Mouse (Mus musculus) heart, adult 2 months (tissue): ENCODE results near the gene Glis1. TPM values are rescaled to one million over a fixed set of nuclear protein-coding genes. Genes with fewer than 3 reads are reported as not detected.

Experiments
- DNase-seq, 2 experiments: peaks; one replicate each; pipeline ENCODE4 v3.0.0; 2021
- H3K27ac ChIP-seq: fragments of 200-600 bp; 2 replicates; pipeline ENCODE4 v1.8.1; 2022
- H3K27me3 ChIP-seq: fragments of 200-500 bp; 2 replicates; pipeline ENCODE4 v1.6.1; 2012; ENCODE audit warnings: mild to moderate bottlenecking, low read length, inconsistent platforms, mixed read lengths; ENCODE audit not compliant: control insufficient read depth, insufficient read depth
- H3K36me3 ChIP-seq: fragments of 200-500 bp; 2 replicates; pipeline ENCODE4 v1.6.1; 2012; ENCODE audit warnings: low read length, inconsistent platforms; ENCODE audit not compliant: control insufficient read depth, insufficient read depth
- H3K4me1 ChIP-seq: fragments of 200-500 bp; 2 replicates; pipeline ENCODE4 v1.6.1; 2011; ENCODE audit warnings: low read length; ENCODE audit not compliant: control insufficient read depth, insufficient read depth
- H3K4me3 ChIP-seq: fragments of 200-600 bp; 2 replicates; pipeline ENCODE4 v1.8.1; 2022
- H3K79me2 ChIP-seq: fragments of 200-500 bp; replicated peaks from 2 replicates; pipeline ENCODE4 v1.6.1; 2012; ENCODE audit warnings: mild to moderate bottlenecking, inconsistent platforms, low read length, moderate library complexity, mixed read lengths; ENCODE audit not compliant: control insufficient read depth, insufficient read depth
- H3K9ac ChIP-seq: fragments of 200-500 bp; 2 replicates; pipeline ENCODE4 v1.6.1; 2012; ENCODE audit warnings: low read depth, mild to moderate bottlenecking, control low read depth, inconsistent platforms, low read length, mixed read lengths
- CTCF ChIP-seq: fragments of 200-600 bp; IDR thresholded peaks from 2 replicates; pipeline ENCODE4 v1.8.1; 2022; ENCODE audit warnings: antibody characterized with exemption, mild to moderate bottlenecking, moderate library complexity
- EP300 ChIP-seq: fragments of 200-500 bp; IDR thresholded peaks from 2 replicates; pipeline ENCODE4 v1.6.1; 2011; ENCODE audit warnings: low read depth, low read length, control low read depth; ENCODE audit not compliant: insufficient read depth
- POLR2A ChIP-seq: fragments of 200-500 bp; IDR thresholded peaks from 2 replicates; pipeline ENCODE4 v1.6.1; 2011; ENCODE audit warnings: mild to moderate bottlenecking, low read depth, low read length, control low read depth; ENCODE audit not compliant: insufficient read depth
- WGBS: fragments of 180-500 bp; shearing (Covaris S2); methylation state at CpG from one replicate; pipeline ENCODE4 v1.1.7; 2018; 5-methylcytosine and 5-hydroxymethylcytosine counted together
- intact Hi-C: fragments of 180-260 bp; cut with DNase I; formaldehyde crosslinking; loops from one replicate; pipeline ENCODE4 v1.15.1; 2025
- polyA plus RNA-seq: library from polyadenylated mRNA; depleted of rRNA; stranded (reverse); fragments of >200 nt; gene quantifications from 2 replicates; pipeline ENCODE4 v1.2.3, GENCODE M21; 2012
- total RNA-seq, 2 experiments: library from RNA; stranded (reverse); gene quantifications; 2 replicates each; pipeline ENCODE4 v1.2.3; 2021

The Glis1 gene
- total and polyA plus RNA-seq, 3 experiments = 0.29 to 0.52 (median 0.30) TPM

GRCm38 (mm10) chr4:107489121-107489840, 54.9 kb downstream of the Glis1 start:
- Histone ChIP-seq H3K4me1 (no peaks in the 10 kb centered on the region), H3K27me3 (no peaks in the 10 kb centered on the region), H3K36me3 (no peaks in the 10 kb centered on the region), H3K79me2 (no peaks in the 10 kb centered on the region), H3K9ac (no peak overlapping the region), H3K27ac (no peak overlapping the region), H3K4me3 (no peak overlapping the region)
- TF ChIP-seq EP300 (no peak), CTCF (no peak), POLR2A (no peak)
- DNase-seq = peak; percentile 27 to 53
- intact Hi-C loops = no loop called here
- 57% methylated on average over 20 of the region's 20 CpGs for WGBS

GRCm38 (mm10) chr4:107492991-107493390, 58.6 kb downstream of the Glis1 start:
- no peaks in the 10 kb centered on the region for H3K27me3 ChIP-seq
- H3K36me3 ChIP-seq = no peaks in the 10 kb centered on the region
- TF ChIP-seq CTCF = no peak
- no peak for TF ChIP-seq POLR2A
- no peak for TF ChIP-seq EP300
- H3K4me1 ChIP-seq = no peaks in the 10 kb centered on the region
- intact Hi-C loops = no loop called here
- 45% methylated on average over 5 of the region's 5 CpGs for WGBS
- H3K9ac ChIP-seq = no peak overlapping the region
- no peaks in the 10 kb centered on the region for H3K79me2 ChIP-seq
- no peak overlapping the region for H3K27ac ChIP-seq
- no peak for DNase-seq
- H3K4me3 ChIP-seq = no peak overlapping the region

GRCm38 (mm10) chr4:107495751-107496430, 61.5 kb downstream of the Glis1 start:
- no peak overlapping the region for H3K9ac ChIP-seq
- H3K4me3 ChIP-seq = no peak overlapping the region
- no peak for DNase-seq
- H3K4me1 ChIP-seq = no peaks in the 10 kb centered on the region
- intact Hi-C loops = no loop called here
- no peak overlapping the region for H3K27ac ChIP-seq
- 83% methylated on average over 9 of the region's 9 CpGs for WGBS
- TF ChIP-seq EP300 = no peak
- TF ChIP-seq CTCF = no peak
- no peak for TF ChIP-seq POLR2A
- no peaks in the 10 kb centered on the region for H3K27me3 ChIP-seq
- no peaks in the 10 kb centered on the region for H3K36me3 ChIP-seq
- no peaks in the 10 kb centered on the region for H3K79me2 ChIP-seq

GRCm38 (mm10) chr4:107497430-107497935, 63.1 kb downstream of the Glis1 start:
- intact Hi-C loops = no loop called here
- Histone ChIP-seq H3K27ac (no peak overlapping the region), H3K4me1 (no peaks in the 10 kb centered on the region), H3K27me3 (no peaks in the 10 kb centered on the region), H3K4me3 (no peak overlapping the region), H3K79me2 (no peaks in the 10 kb centered on the region), H3K9ac (no peak overlapping the region), H3K36me3 (no peaks in the 10 kb centered on the region)
- TF ChIP-seq POLR2A (no peak), EP300 (no peak), CTCF (no peak)
- DNase-seq = no peak
- 81% methylated on average over 18 of the region's 18 CpGs for WGBS

GRCm38 (mm10) chr4:107502601-107503051, 68.2 kb downstream of the Glis1 start:
- H3K4me3 ChIP-seq = no peak overlapping the region
- no peaks in the 10 kb centered on the region for H3K4me1 ChIP-seq
- no peak overlapping the region for H3K9ac ChIP-seq
- H3K79me2 ChIP-seq = no peaks in the 10 kb centered on the region
- intact Hi-C loops = no loop called here
- WGBS = 53% methylated on average over 10 of the region's 10 CpGs
- H3K36me3 ChIP-seq = no peaks in the 10 kb centered on the region
- no peak overlapping the region for H3K27ac ChIP-seq
- H3K27me3 ChIP-seq = no peaks in the 10 kb centered on the region
- TF ChIP-seq CTCF = no peak
- TF ChIP-seq POLR2A = no peak
- TF ChIP-seq EP300 = no peak
- DNase-seq = no peak

- no peaks in the 10 kb centered on the region for H3K4me1 ChIP-seq
- intact Hi-C loops = no loop called here
- no peaks in the 10 kb centered on the region for H3K36me3 ChIP-seq
- no peaks in the 10 kb centered on the region for H3K27me3 ChIP-seq
- no peak overlapping the region for H3K9ac ChIP-seq
- H3K27ac ChIP-seq = no peak overlapping the region
- no peak overlapping the region for H3K4me3 ChIP-seq
- no peaks in the 10 kb centered on the region for H3K79me2 ChIP-seq
- DNase-seq = peak in 1 of 2 experiments; percentile 4
- no peak for TF ChIP-seq CTCF
- no peak for TF ChIP-seq EP300
- no peak for TF ChIP-seq POLR2A
- 88% methylated on average over 11 of the region's 11 CpGs for WGBS
Observed at GRCm38 (mm10) chr4:107514981-107515380, 80.6 kb downstream of the Glis1 start.
